21 mouse cellular contexts compared by ENCODE assay signal in genomic region chr11:81647828-81648227, GRCm38 (mm10).
DNase-seq lines count a peak whose midpoint lies in the region; ATAC-seq and TF ChIP-seq lines count a peak whose summit lies in the region.
"Had no signal": no experiment of that assay in that cellular context is flagged by ENCODE, and none has a peak within 500 bp of the region (broad histone marks: within the 10 kb centered on the region; RNA-seq: fewer than 3 reads in every experiment).

No protein-coding gene starts in this region.

- no peak overlapping the region for H3K4me3 ChIP-seq in forebrain, embryonic 10.5 days
- H3K4me3 ChIP-seq in forebrain, embryonic 11.5 days (ENCODE audit: low read depth, low read length) = no peak overlapping the region
- no peak overlapping the region for H3K4me3 ChIP-seq in midbrain, embryonic 10.5 days
- H3K4me3 ChIP-seq in midbrain, postnatal 0 days (ENCODE audit: low read depth, low read length) = no peak overlapping the region
- H3K4me3 ChIP-seq in hindbrain, embryonic 16.5 days (ENCODE audit: low read length) = no peak overlapping the region
- H3K4me3 ChIP-seq in neural tube, embryonic 14.5 days (ENCODE audit: low read depth, low read length) = no peak overlapping the region
- H3K4me3 ChIP-seq: erythroblast, embryonic 14.5 days; heart, embryonic 15.5 days; liver, embryonic 12.5 days had no signal

- ATAC-seq in forebrain, embryonic 11.5 days (replicated peaks; ENCODE audit: low FRiP score) = no peak
- no peak for ATAC-seq in midbrain, postnatal 0 days (ENCODE audit: low FRiP score)
- peak; percentile 64 for ATAC-seq in hindbrain, embryonic 16.5 days
- ATAC-seq in neural tube, embryonic 14.5 days (ENCODE audit: low read depth) = peak; percentile 54; the same call in 1 of the 2 replicates
- no peak for ATAC-seq in erythroblast, adult 5-6 weeks (replicated peaks; ENCODE audit: low FRiP score, poor library complexity, severe bottlenecking)
- ATAC-seq: liver, embryonic 12.5 days had no signal

- WGBS in forebrain, embryonic 10.5 days = 50% methylated on average over 4 of the region's 4 CpGs
- 40% methylated on average over 4 of the region's 4 CpGs for WGBS in forebrain, embryonic 11.5 days
- 46% methylated on average over 4 of the region's 4 CpGs for WGBS in midbrain, embryonic 10.5 days
- 28% methylated on average over 4 of the region's 4 CpGs for WGBS in midbrain, postnatal 0 days
- 17% methylated on average over 4 of the region's 4 CpGs for WGBS in hindbrain, embryonic 16.5 days
- 38% methylated on average over 4 of the region's 4 CpGs for WGBS in neural tube, embryonic 14.5 days

- H3K4me1 ChIP-seq in forebrain, embryonic 10.5 days = peaks cover 20% of the 10 kb centered on the region
- no peaks in the 10 kb centered on the region; the same call in 1 of the 2 replicates for H3K4me1 ChIP-seq in forebrain, embryonic 11.5 days (replicated peaks; ENCODE audit: control insufficient read depth, insufficient read depth, low read length)
- H3K4me1 ChIP-seq in midbrain, embryonic 10.5 days = peaks cover 15% of the 10 kb centered on the region
- H3K4me1 ChIP-seq in midbrain, postnatal 0 days (ENCODE audit: insufficient read depth, low read length) = 0 out of 2 replicates have a peak, but pooled peaks cover 6% of the 10 kb centered on the region
- H3K4me1 ChIP-seq in hindbrain, embryonic 16.5 days (ENCODE audit: control insufficient read depth, insufficient read depth, low read depth, low read length) = peaks cover 9% of the 10 kb centered on the region
- no peaks in the 10 kb centered on the region; the same call in 1 of the 2 replicates for H3K4me1 ChIP-seq in neural tube, embryonic 14.5 days (ENCODE audit: control insufficient read depth, insufficient read depth, low read length)
- H3K4me1 ChIP-seq: heart, embryonic 15.5 days; liver, embryonic 12.5 days had no signal

- DNase-seq in forebrain, embryonic 10.5 days (ENCODE audit: extremely low spot score, low spot score) = no peak
- no peak for DNase-seq in forebrain, embryonic 11.5 days (ENCODE audit: low spot score)
- DNase-seq in midbrain, embryonic 10.5 days (ENCODE audit: low spot score) = no peak
- DNase-seq in midbrain, postnatal 0 days (ENCODE audit: low spot score) = no peak
- no peak for DNase-seq in spleen, postnatal 36 days (ENCODE audit: low spot score in 2 of 2)
- DNase-seq: adrenal gland, adult 2 months; cerebellum, adult 11 months; cerebellum, postnatal 36 days; kidney, adult 11 months; kidney, postnatal 14 days; left cerebral cortex, postnatal 4 days; lung, embryonic 14.5 days; lung, postnatal 4 days; spleen, adult 18-20 months; thymus, postnatal 14 days had no signal

- peak overlapping the region; percentile 59; the same call in 1 of the 2 replicates for H3K27ac ChIP-seq in forebrain, embryonic 10.5 days
- no peak overlapping the region for H3K27ac ChIP-seq in forebrain, embryonic 11.5 days (ENCODE audit: low read depth, low read length)
- H3K27ac ChIP-seq in midbrain, embryonic 10.5 days (replicated peaks) = 0 out of 2 replicates have a peak overlapping the region, but pooled peaks have one; percentile 52
- H3K27ac ChIP-seq in midbrain, postnatal 0 days (ENCODE audit: low read depth, low read length) = no peak overlapping the region
- H3K27ac ChIP-seq in hindbrain, embryonic 16.5 days (ENCODE audit: low read depth, low read length) = peak overlapping the region; percentile 44; the same call in 1 of the 2 replicates
- no peak overlapping the region; the same call in 1 of the 2 replicates for H3K27ac ChIP-seq in neural tube, embryonic 14.5 days (ENCODE audit: low read depth, low read length)
- H3K27ac ChIP-seq: heart, embryonic 15.5 days; liver, embryonic 12.5 days had no signal

- no peak overlapping the region for H3K9ac ChIP-seq in forebrain, embryonic 11.5 days (ENCODE audit: low read length)
- no peak overlapping the region for H3K9ac ChIP-seq in midbrain, postnatal 0 days (replicated peaks; ENCODE audit: low read length, poor library complexity, severe bottlenecking)
- peak overlapping the region; percentile 25 for H3K9ac ChIP-seq in hindbrain, embryonic 16.5 days (ENCODE audit: low read depth, low read length)
- no peak overlapping the region for H3K9ac ChIP-seq in neural tube, embryonic 14.5 days (replicated peaks; ENCODE audit: low read depth, low read length)
- H3K9ac ChIP-seq: heart, embryonic 15.5 days; liver, embryonic 12.5 days; lung, embryonic 14.5 days had no signal

- H3K27me3 ChIP-seq in forebrain, embryonic 10.5 days (ENCODE audit: poor library complexity, severe bottlenecking) = no peaks in the 10 kb centered on the region
- no peaks in the 10 kb centered on the region for H3K27me3 ChIP-seq in forebrain, embryonic 11.5 days (ENCODE audit: control insufficient read depth, insufficient read depth, low read length)
- H3K27me3 ChIP-seq in midbrain, embryonic 10.5 days (ENCODE audit: low read depth, poor library complexity, severe bottlenecking) = no peaks in the 10 kb centered on the region
- H3K27me3 ChIP-seq in midbrain, postnatal 0 days (ENCODE audit: insufficient read depth, low read length) = no peaks in the 10 kb centered on the region
- H3K27me3 ChIP-seq in hindbrain, embryonic 16.5 days (replicated peaks; ENCODE audit: control insufficient read depth, insufficient read depth, low read length) = no peaks in the 10 kb centered on the region
- no peaks in the 10 kb centered on the region for H3K27me3 ChIP-seq in neural tube, embryonic 14.5 days (ENCODE audit: control insufficient read depth, insufficient read depth, low read length)
- H3K27me3 ChIP-seq: heart, embryonic 15.5 days; liver, embryonic 12.5 days had no signal

- H3K9me3 ChIP-seq in forebrain, embryonic 10.5 days = no peaks in the 10 kb centered on the region
- H3K9me3 ChIP-seq in forebrain, embryonic 11.5 days (ENCODE audit: control insufficient read depth, low read length) = no peaks in the 10 kb centered on the region
- H3K9me3 ChIP-seq in midbrain, embryonic 10.5 days (replicated peaks) = no peaks in the 10 kb centered on the region
- H3K9me3 ChIP-seq in midbrain, postnatal 0 days (ENCODE audit: low read length) = no peaks in the 10 kb centered on the region
- no peaks in the 10 kb centered on the region for H3K9me3 ChIP-seq in hindbrain, embryonic 16.5 days (ENCODE audit: control insufficient read depth, low read length)
- no peaks in the 10 kb centered on the region for H3K9me3 ChIP-seq in neural tube, embryonic 14.5 days (ENCODE audit: control insufficient read depth, low read length)
- H3K9me3 ChIP-seq: heart, embryonic 15.5 days; liver, embryonic 12.5 days had no signal

- no peak overlapping the region for H3K4me2 ChIP-seq in forebrain, embryonic 11.5 days (ENCODE audit: low read depth, low read length, severe bottlenecking)
- no peak overlapping the region for H3K4me2 ChIP-seq in midbrain, postnatal 0 days (ENCODE audit: low read depth, low read length, poor library complexity, severe bottlenecking)
- H3K4me2 ChIP-seq in hindbrain, embryonic 16.5 days (ENCODE audit: low read length) = no peak overlapping the region
- no peak overlapping the region for H3K4me2 ChIP-seq in neural tube, embryonic 14.5 days (ENCODE audit: low read depth, low read length)
- H3K4me2 ChIP-seq: heart, embryonic 15.5 days; liver, embryonic 12.5 days; lung, embryonic 14.5 days had no signal

- H3K36me3 ChIP-seq in forebrain, embryonic 10.5 days (replicated peaks) = no peaks in the 10 kb centered on the region
- no peaks in the 10 kb centered on the region for H3K36me3 ChIP-seq in forebrain, embryonic 11.5 days (ENCODE audit: control insufficient read depth, insufficient read depth, low read length)
- no peaks in the 10 kb centered on the region for H3K36me3 ChIP-seq in midbrain, embryonic 10.5 days
- no peaks in the 10 kb centered on the region for H3K36me3 ChIP-seq in midbrain, postnatal 0 days (ENCODE audit: insufficient read depth, low read length)
- H3K36me3 ChIP-seq in hindbrain, embryonic 16.5 days (ENCODE audit: control insufficient read depth, insufficient read depth, low read length) = no peaks in the 10 kb centered on the region
- no peaks in the 10 kb centered on the region for H3K36me3 ChIP-seq in neural tube, embryonic 14.5 days (ENCODE audit: control insufficient read depth, insufficient read depth, low read length)
- H3K36me3 ChIP-seq: heart, embryonic 15.5 days; liver, embryonic 12.5 days had no signal

- no peak for TF ChIP-seq CTCF in midbrain, postnatal 0 days (IDR thresholded peaks at IDR 0.05)

Comparison
In these comparisons a context has a peak if more than half of its experiments do, and no peak if none do; other contexts are left out.
1. H3K27ac ChIP-seq: peak in forebrain, embryonic 10.5 days (single experiment), midbrain, embryonic 10.5 days (single experiment) and hindbrain, embryonic 16.5 days (single experiment); none in forebrain, embryonic 11.5 days (single experiment), midbrain, postnatal 0 days (single experiment) and neural tube, embryonic 14.5 days (single experiment).
2. ATAC-seq: peak in hindbrain, embryonic 16.5 days (single experiment) and neural tube, embryonic 14.5 days (single experiment); none in forebrain, embryonic 11.5 days (single experiment), midbrain, postnatal 0 days (single experiment) and erythroblast, adult 5-6 weeks (single experiment).